Mouse (Mus musculus) embryonic fibroblast, embryonic 13.5 days (primary cell): ENCODE measurements around the gene Arf3.

ENCODE experiments used
- CTCF ChIP-seq: IDR thresholded peaks from 2 replicates; pipeline ENCODE4 v1.5.1; 2011; ENCODE audit warnings: mild to moderate bottlenecking, control low read depth, low read length, moderate library complexity, borderline replicate concordance; ENCODE audit not compliant: insufficient read depth
- POLR2A ChIP-seq: IDR thresholded peaks from 2 replicates; pipeline ENCODE4 v1.6.1; 2011; ENCODE audit warnings: low read depth, mild to moderate bottlenecking, control low read depth, low read length, moderate library complexity

- TF ChIP-seq POLR2A (no peak), CTCF (peak; percentile 16; the same call in 1 of the 2 replicates)
Measured at GRCm38 (mm10) chr15:98780573-98780972, 17.6 kb upstream of the Arf3 start.
